30 mouse cellular contexts compared by ENCODE assay signal in the genomic region with DNA sequence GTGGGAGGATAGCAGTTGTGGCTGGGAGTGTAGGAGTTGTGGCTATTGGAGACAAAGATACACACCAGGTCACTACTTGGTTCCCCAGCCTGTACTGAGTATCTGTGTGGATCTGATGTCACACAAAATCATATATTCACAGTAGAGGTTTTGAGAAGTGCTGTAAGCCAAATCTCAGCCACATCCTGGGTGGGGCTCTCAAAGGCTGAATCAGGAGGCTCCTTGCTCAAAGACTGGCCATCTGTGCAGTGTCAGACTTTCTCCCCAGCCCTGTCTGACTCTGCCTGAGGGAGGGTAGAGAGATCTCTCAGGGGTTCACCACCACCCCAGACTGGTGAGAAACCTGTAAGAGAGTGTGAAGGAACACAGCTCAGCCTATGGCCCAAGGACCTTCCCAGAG. TPM values are rescaled to one million over a fixed set of nuclear protein-coding genes. Genes with fewer than 3 reads are reported as not detected.
DNase-seq lines count a peak whose midpoint lies in the region; ATAC-seq and TF ChIP-seq lines count a peak whose summit lies in the region.
"Had no signal": no experiment of that assay in that cellular context is flagged by ENCODE, and none has a peak within 500 bp of the region (broad histone marks: within the 10 kb centered on the region; RNA-seq: fewer than 3 reads in every experiment).

No protein-coding gene starts in this region.

- TF ChIP-seq CTCF in lung, adult 2 months (IDR thresholded peaks at IDR 0.05; ENCODE audit: insufficient read depth, low read length) = no peak

- DNase-seq in cerebellum, adult 9-11 months = peak; percentile 31
- no peak for DNase-seq in cerebellum, adult 9-10 months
- peak; percentile 15 for DNase-seq in lung, postnatal 36 days
- no peak for DNase-seq in lung, adult 2 months
- DNase-seq in natural killer cell, adult 2 months (ENCODE audit: low spot score in 2 of 2) = peak; percentile 33 to 67
- DNase-seq in left cerebral cortex, adult 8-10 months (ENCODE audit: low spot score in 2 of 2) = no peak
- no peak for DNase-seq in retina, embryonic 14.5 days (ENCODE audit: low spot score)
- DNase-seq: adrenal gland, adult 2 months; adrenal gland, postnatal 10 days; adrenal gland, postnatal 25 days; cerebellum, adult 11 months; cerebellum, adult 18-20 months; cerebellum, adult 8-10 months; cerebellum, postnatal 14 days; cerebellum, postnatal 36 days; embryo, embryonic 11 days had no signal

- peak; percentile 55 for ATAC-seq in megakaryocyte, adult 5-6 weeks (ENCODE audit: poor library complexity, severe bottlenecking)
- ATAC-seq: forebrain, embryonic 14.5 days; forebrain, embryonic 16.5 days had no signal

- no peaks in the 10 kb centered on the region for H3K4me1 ChIP-seq in lung, adult 2 months (ENCODE audit: control insufficient read depth, insufficient read depth, low read length)
- H3K4me1 ChIP-seq: embryonic facial prominence, embryonic 13.5 days; embryonic facial prominence, embryonic 15.5 days; forebrain, embryonic 10.5 days; forebrain, embryonic 12.5 days had no signal

- H3K4me3 ChIP-seq in lung, adult 2 months (replicated peaks; ENCODE audit: extremely low read depth, low read depth, low read length) = no peak overlapping the region
- H3K4me3 ChIP-seq: embryonic facial prominence, embryonic 13.5 days; embryonic facial prominence, embryonic 15.5 days; erythroblast, embryonic 14.5 days; forebrain, embryonic 10.5 days; forebrain, embryonic 12.5 days had no signal

- TF ChIP-seq POLR2A in lung, adult 2 months (IDR thresholded peaks at IDR 0.05; ENCODE audit: borderline replicate concordance, extremely low read depth, low read depth, low read length) = no peak

RNA-seq across cellular contexts. Expression of gene Cd300ld3, which starts 6.3 kb away (rescaled TPM):
- 18.6 and 25.0 TPM in 2 replicates for polyA plus RNA-seq in lung, adult 2 months (2012; rRNA removed)
- total RNA-seq in megakaryocyte, adult 5-6 weeks (2015) = 23.8 and 26.2 TPM in 2 replicates
- 6.7 and 7.6 TPM in 2 replicates for total RNA-seq in megakaryocyte, adult 5-6 weeks (2017)
- 1 to 10 TPM in 2 of 4 experiments, not detected in 2; 1.3 to 2.8 TPM for total RNA-seq in left cerebral cortex, adult 8-10 months (2022)
- total RNA-seq: common myeloid progenitor, adult 5-6 weeks; ES-E14; MEL had no signal
- polyA plus RNA-seq: C2C12; embryonic facial prominence, embryonic 11.5 days; embryonic facial prominence, embryonic 13.5 days; embryonic facial prominence, embryonic 15.5 days; erythroblast, embryonic 14.5 days; forebrain, embryonic 10.5 days; forebrain, embryonic 12.5 days; forebrain, embryonic 14.5 days; forebrain, embryonic 16.5 days had no signal

RNA-seq across cellular contexts. Expression of gene Cd300e, which starts 7.4 kb away (rescaled TPM):
- polyA plus RNA-seq in lung, adult 2 months (2012; rRNA removed) = 2.1 and 2.6 TPM in 2 replicates
- 1.7 and 2.6 TPM in 2 replicates for total RNA-seq in megakaryocyte, adult 5-6 weeks (2015)
- total RNA-seq in megakaryocyte, adult 5-6 weeks (2017) = 0.61 and 1.7 TPM in 2 replicates
- under 1 TPM; 0.16 to 0.74 (median 0.44) TPM for total RNA-seq in left cerebral cortex, adult 8-10 months (2022)
- total RNA-seq: common myeloid progenitor, adult 5-6 weeks; MEL had no signal
- polyA plus RNA-seq: adrenal gland, adult 2 months; brain, embryonic 14.5 days; C2C12; embryonic facial prominence, embryonic 11.5 days; embryonic facial prominence, embryonic 13.5 days; erythroblast, embryonic 14.5 days; forebrain, embryonic 10.5 days; forebrain, embryonic 12.5 days; forebrain, embryonic 14.5 days; forebrain, embryonic 16.5 days had no signal

RNA-seq across cellular contexts. Expression of gene Cd300ld5, which starts 17.0 kb away (rescaled TPM):
- 2.2 and 2.3 TPM in 2 replicates for polyA plus RNA-seq in lung, adult 2 months (2012; rRNA removed)
- total RNA-seq in megakaryocyte, adult 5-6 weeks (2015) = 1.1 TPM in 1 of 2 replicates, not detected in the other
- total RNA-seq in megakaryocyte, adult 5-6 weeks (2017) = not detected in 2 replicates
- total RNA-seq in left cerebral cortex, adult 8-10 months (2022) = 1 to 10 TPM; 1.1 to 2.3 (median 1.2) TPM
- total RNA-seq: common myeloid progenitor, adult 5-6 weeks; ES-E14; MEL had no signal
- polyA plus RNA-seq: embryonic facial prominence, embryonic 11.5 days; embryonic facial prominence, embryonic 13.5 days; embryonic facial prominence, embryonic 15.5 days; erythroblast, embryonic 14.5 days; forebrain, embryonic 10.5 days; forebrain, embryonic 12.5 days; forebrain, embryonic 14.5 days; forebrain, embryonic 16.5 days had no signal

RNA-seq across cellular contexts. Expression of gene Cd300ld4, which starts 27.7 kb away (rescaled TPM):
- 0.43 and 0.77 TPM in 2 replicates for polyA plus RNA-seq in lung, adult 2 months (2012; rRNA removed)
- total RNA-seq in megakaryocyte, adult 5-6 weeks (2015) = 2.2 TPM in 1 of 2 replicates, not detected in the other
- total RNA-seq in megakaryocyte, adult 5-6 weeks (2017) = not detected in 2 replicates
- 1 to 10 TPM in 2 of 4 experiments, under 1 TPM in 1, not detected in 1; 0.46 to 1.6 (median 1.1) TPM for total RNA-seq in left cerebral cortex, adult 8-10 months (2022)
- total RNA-seq: adrenal gland, adult 2 months; adrenal gland, postnatal 25 days; common myeloid progenitor, adult 5-6 weeks; ES-E14; MEL had no signal
- polyA plus RNA-seq: C2C12; embryonic facial prominence, embryonic 11.5 days; embryonic facial prominence, embryonic 13.5 days; embryonic facial prominence, embryonic 15.5 days; erythroblast, embryonic 14.5 days; forebrain, embryonic 10.5 days; forebrain, embryonic 12.5 days; forebrain, embryonic 14.5 days; forebrain, embryonic 16.5 days had no signal

RNA-seq across cellular contexts. Expression of gene Rab37, which starts 36.7 kb away (rescaled TPM):
- polyA plus RNA-seq in lung, adult 2 months (2012; rRNA removed) = 0.58 and 1.1 TPM in 2 replicates
- total RNA-seq in megakaryocyte, adult 5-6 weeks (2015) = 4.8 and 6.2 TPM in 2 replicates
- 8.9 and 15.0 TPM in 2 replicates for total RNA-seq in megakaryocyte, adult 5-6 weeks (2017)
- total RNA-seq in left cerebral cortex, adult 8-10 months (2022) = 1 to 10 TPM; 3.3 to 6.1 (median 4.8) TPM

Comparison
In these comparisons a context has a peak if more than half of its experiments do, and no peak if none do; other contexts are left out.
1. DNase-seq: peak in cerebellum, adult 9-11 months (single experiment), lung, postnatal 36 days (single experiment) and natural killer cell, adult 2 months (2 of 2); none in cerebellum, adult 9-10 months (single experiment), lung, adult 2 months (single experiment), left cerebral cortex, adult 8-10 months (0 of 2) and retina, embryonic 14.5 days (single experiment).